Mouse (Mus musculus): Measurements from ENCODE around the gene Prpmp5. TPM values are rescaled to one million over a fixed set of nuclear protein-coding genes. Genes with fewer than 3 reads are reported as not detected.
"Not testable (repeated sequence)": the region's sequence is repeated elsewhere in the genome, so short reads cannot be mapped to it uniquely, and the experiment has no call there.

Prpmp5 gene
- total RNA-seq (2014; fragmentation: Nextera tagmentation) (not detected in 2 replicates), total RNA-seq (2017) (not detected in 2 replicates), polyA plus RNA-seq (2012) (not detected in 2 replicates)

GRCm38 (mm10) chr6:132314657-132315056 is at the start of gene Prpmp5:
Gene Prpmp5, minus strand, starts transcription at chr6:132314757.
- not testable (repeated sequence) for H3K27me3 ChIP-seq (ENCODE audit: insufficient read depth, low read length); H3K36me3 ChIP-seq (replicated peaks); H3K4me3 ChIP-seq (ENCODE audit: low read depth, low read length); H3K9me3 ChIP-seq (replicated peaks); DNase-seq (ENCODE audit: low spot score); H3K4me1 ChIP-seq (ENCODE audit: insufficient read depth, low read depth, low read length); ATAC-seq (ENCODE audit: extremely low read depth, insufficient number of reproducible peaks, low FRiP score, poor library complexity, severe bottlenecking)

- H3K4me1 ChIP-seq (ENCODE audit: insufficient read depth, low read depth, low read length); H3K9me3 ChIP-seq (replicated peaks); H3K27me3 ChIP-seq (ENCODE audit: insufficient read depth, low read length); ATAC-seq (ENCODE audit: extremely low read depth, insufficient number of reproducible peaks, low FRiP score, poor library complexity, severe bottlenecking); DNase-seq (ENCODE audit: low spot score); H3K4me3 ChIP-seq (ENCODE audit: low read depth, low read length); H3K36me3 ChIP-seq (replicated peaks): not testable (repeated sequence)
These were observed 49.5 kb upstream of the Prpmp5 start, which contains the start of gene Gm8882 for GRCm38 (mm10) chr6:132364034-132364433. Gene Gm8882, minus strand, starts transcription at chr6:132364134.

Other genes with a start within 250 kb of the Prpmp5 start
- not detected in 2 replicates for gene Prb1, start 104.2 kb downstream of the Prpmp5 start, total RNA-seq (2014; fragmentation: Nextera tagmentation)
- 0.05 TPM in 1 of 2 replicates, not detected in the other for gene Prb1, start 104.2 kb downstream of the Prpmp5 start, total RNA-seq (2017)
- not detected in 2 replicates for gene Prb1, start 104.2 kb downstream of the Prpmp5 start, polyA plus RNA-seq (2012)
- not detected in 2 replicates for gene Gm8882, start 49.4 kb upstream of the Prpmp5 start, total RNA-seq (2014; fragmentation: Nextera tagmentation)
- 0.11 TPM in 1 of 2 replicates, not detected in the other for gene Gm8882, start 49.4 kb upstream of the Prpmp5 start, total RNA-seq (2017)
- not detected in 2 replicates for gene Gm8882, start 49.4 kb upstream of the Prpmp5 start, polyA plus RNA-seq (2012)

Measured in G1E (cell line).